Mouse (Mus musculus) cerebral cortex, adult 2 months (tissue): ENCODE data around the gene H2-M10.6.

Source experiments
- WGBS: fragments of 180-500 bp; shearing (Covaris S2); methylation state at CpG from one replicate; pipeline ENCODE4 v1.1.7; 2018; 5-methylcytosine and 5-hydroxymethylcytosine counted together

Gene H2-M10.6

GRCm38 (mm10) chr17:36811871-36812270 lies at the start of gene H2-M10.6:
TSS of gene H2-M10.6 (plus strand) at chr17:36812171.

GRCm38 (mm10) chr17:36763816-36764215 lies 48.2 kb upstream of the H2-M10.6 start:
- WGBS: 38% methylated on average over 2 of the region's 2 CpGs

GRCm38 (mm10) chr17:36764244-36764643 lies 47.7 kb upstream of the H2-M10.6 start:
- WGBS: 18% methylated on average over 2 of the region's 2 CpGs

- WGBS: 64% methylated on average over 2 of the region's 2 CpGs
Observed at GRCm38 (mm10) chr17:36765403-36765802, 46.6 kb upstream of the H2-M10.6 start.

GRCm38 (mm10) chr17:36772610-36773009 lies 39.4 kb upstream of the H2-M10.6 start, which contains the start of gene H2-M10.5:
TSS of gene H2-M10.5 (plus strand) at chr17:36772910.
- WGBS: 93% methylated on average over 2 of the region's 2 CpGs

- WGBS: 62% methylated on average over 3 of the region's 3 CpGs
Observed at GRCm38 (mm10) chr17:36781533-36781932, 30.4 kb upstream of the H2-M10.6 start.

GRCm38 (mm10) chr17:36786483-36786886 lies 25.5 kb upstream of the H2-M10.6 start:
- 26% methylated on average over 1 of the region's 1 CpGs for WGBS

- WGBS: 87% methylated on average over 2 of the region's 2 CpGs
Observed at GRCm38 (mm10) chr17:36788351-36788750, 23.6 kb upstream of the H2-M10.6 start.

GRCm38 (mm10) chr17:36799493-36799892 lies 12.5 kb upstream of the H2-M10.6 start:
- 91% methylated on average over 10 of the region's 10 CpGs for WGBS

- WGBS: 76% methylated on average over 4 of the region's 4 CpGs
Observed at GRCm38 (mm10) chr17:36799921-36800462, 12.0 kb upstream of the H2-M10.6 start.

- whole genome bisulfite sequencing: 16% methylated on average over 4 of the region's 4 CpGs
Observed at GRCm38 (mm10) chr17:36825525-36825924, 13.6 kb downstream of the H2-M10.6 start.

GRCm38 (mm10) chr17:36826002-36826401 lies 14.0 kb downstream of the H2-M10.6 start:
- under 1% methylated on average over 5 of the region's 5 CpGs for WGBS

GRCm38 (mm10) chr17:36828488-36828887 lies 16.5 kb downstream of the H2-M10.6 start:
- 88% methylated on average over 2 of the region's 2 CpGs for WGBS

GRCm38 (mm10) chr17:36830470-36830869 lies 18.5 kb downstream of the H2-M10.6 start:
- 76% methylated on average over 3 of the region's 3 CpGs for WGBS

GRCm38 (mm10) chr17:36832694-36833093 lies 20.7 kb downstream of the H2-M10.6 start:
- WGBS: 63% methylated on average over 4 of the region's 4 CpGs

GRCm38 (mm10) chr17:36835591-36836426 lies 23.8 kb downstream of the H2-M10.6 start:
- 33% methylated on average over 12 of the region's 12 CpGs for WGBS

- 13% methylated on average over 3 of the region's 3 CpGs for WGBS
Observed at GRCm38 (mm10) chr17:36836427-36836812, 24.4 kb downstream of the H2-M10.6 start.

GRCm38 (mm10) chr17:36836874-36837647 lies 25.1 kb downstream of the H2-M10.6 start, which contains the start of gene Trim26:
TSS of gene Trim26 (plus strand) at chr17:36837134.
- WGBS: under 1% methylated on average over 58 of the region's 58 CpGs

- WGBS: 78% methylated on average over 5 of the region's 5 CpGs
Observed at GRCm38 (mm10) chr17:36839001-36839400, 27.0 kb downstream of the H2-M10.6 start.

- 91% methylated on average over 3 of the region's 3 CpGs for WGBS
Observed at GRCm38 (mm10) chr17:36839931-36840330, 28.0 kb downstream of the H2-M10.6 start.

- 87% methylated on average over 7 of the region's 7 CpGs for WGBS
Observed at GRCm38 (mm10) chr17:36843696-36844095, 31.7 kb downstream of the H2-M10.6 start.

- 61% methylated on average over 1 of the region's 1 CpGs for WGBS
Observed at GRCm38 (mm10) chr17:36844725-36845124, 32.8 kb downstream of the H2-M10.6 start.
